Mouse (Mus musculus): ENCODE measurements around the gene Kmt2d.

DNA sequence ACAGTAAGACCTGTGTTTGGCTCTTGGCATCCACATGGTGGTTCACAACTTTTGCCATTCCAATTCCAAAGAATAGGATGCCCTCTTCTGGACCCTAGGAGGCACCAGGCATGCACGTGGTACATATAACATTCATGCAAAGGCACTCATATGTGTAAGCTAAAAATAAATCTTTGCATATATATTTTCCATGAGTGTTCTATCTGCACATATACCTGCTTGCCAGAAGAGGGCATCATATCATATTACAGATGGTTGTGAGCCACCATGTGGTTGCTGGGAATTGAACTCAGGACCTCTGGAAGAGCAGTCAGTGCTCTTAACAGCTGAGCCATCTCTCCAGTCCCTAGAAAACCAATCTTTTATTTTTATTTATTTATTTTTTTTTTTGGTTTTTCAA, 30.5 kb upstream of the Kmt2d start:
- TF ChIP-seq GATA1 (IDR thresholded peaks at IDR 0.05; ENCODE audit: borderline replicate concordance, low read length) (no peak), CTCF (IDR thresholded peaks at IDR 0.05; ENCODE audit: low read depth, low read length) (no peak), TAL1 (conservative IDR thresholded peaks at IDR 0.05; ENCODE audit: low read depth, low read length) (no peak), GATA2 (IDR thresholded peaks at IDR 0.05; ENCODE audit: borderline replicate concordance, low read depth, low read length) (no peak)
